Mouse (Mus musculus): ENCODE measurements around the gene Slc6a20b.

The Slc6a20b gene

GRCm38 (mm10) chr9:123589240-123589910 lies 43.0 kb downstream of the Slc6a20b start:
- peak; percentile 11 to 40 for DNase-seq

DNA sequence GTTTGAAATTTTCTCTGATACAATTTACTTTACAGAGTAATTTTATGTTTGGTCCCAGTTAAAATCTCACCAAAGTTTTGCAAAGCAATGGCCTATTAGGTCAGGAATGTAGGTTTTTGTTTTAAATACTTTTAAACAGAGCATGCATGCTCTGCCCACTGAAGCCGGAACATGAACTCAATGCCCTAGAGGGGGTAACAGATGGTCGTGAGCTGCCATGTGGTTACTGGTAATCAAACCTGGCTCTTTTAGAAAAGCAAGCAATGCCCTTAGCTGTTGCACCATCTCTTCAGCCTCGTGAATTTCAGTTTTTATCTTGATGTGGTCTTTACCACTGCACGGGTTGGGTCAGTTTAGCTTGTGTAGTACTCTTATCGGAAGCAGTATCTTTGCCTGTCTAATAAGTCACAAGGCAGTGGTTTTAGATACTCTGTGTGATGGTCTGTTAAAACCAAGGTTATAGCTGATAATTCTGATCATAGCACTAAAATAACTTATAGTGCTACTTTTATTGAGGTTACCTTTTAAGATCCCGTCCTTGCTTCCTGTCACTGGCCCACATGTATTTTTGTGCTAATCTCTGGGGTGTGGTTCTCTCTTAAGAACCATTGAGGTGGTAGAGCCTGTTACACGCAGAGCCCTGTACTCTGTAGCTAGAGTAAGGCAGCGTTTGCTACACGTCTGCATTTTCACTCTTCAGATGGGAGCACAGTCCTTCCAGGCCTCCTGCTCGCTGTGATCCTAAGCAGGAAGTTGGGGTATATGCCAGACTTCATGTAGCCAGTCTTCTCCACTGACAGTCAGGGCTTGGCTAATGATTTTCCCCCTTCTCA lies 54.8 kb downstream of the Slc6a20b start:
- DNase-seq: no peak

- no peak for DNase-seq
Measured at GRCm38 (mm10) chr9:123554599-123554998, 77.8 kb downstream of the Slc6a20b start.
